Mouse (Mus musculus) kidney, postnatal 14 days (tissue): ENCODE data around the gene Alg12.
"Not testable (repeated sequence)": the region's sequence is repeated elsewhere in the genome, so short reads cannot be mapped to it uniquely, and the experiment has no call there.

Experiments
- DNase-seq: peaks from one replicate; pipeline ENCODE4 v3.0.0; 2022; ENCODE audit warnings: mixed read lengths

Gene Alg12

GRCm38 (mm10) chr15:88830696-88831095, 11.6 kb upstream of the Alg12 start:
- peak; percentile 54 for DNase-seq

GRCm38 (mm10) chr15:88829791-88830440, 10.8 kb upstream of the Alg12 start:
- DNase-seq: peak; percentile 79

- peak; percentile 94 for DNase-seq
These were observed 9.9 kb upstream of the Alg12 start for GRCm38 (mm10) chr15:88828800-88829705.

- DNase-seq: peak; percentile 88
These were observed 9.1 kb upstream of the Alg12 start for GRCm38 (mm10) chr15:88827991-88828799.

- DNase-seq: no peak
These were observed 8.3 kb upstream of the Alg12 start for GRCm38 (mm10) chr15:88827466-88827865.

GRCm38 (mm10) chr15:88823376-88823775, 4.3 kb upstream of the Alg12 start:
- no peak for DNase-seq

GRCm38 (mm10) chr15:88822513-88822912, 3.4 kb upstream of the Alg12 start:
- DNase-seq: no peak

GRCm38 (mm10) chr15:88821403-88821802, 2.3 kb upstream of the Alg12 start:
- DNase-seq: no peak

GRCm38 (mm10) chr15:88819906-88820303, 787 bp upstream of the Alg12 start:
- DNase-seq: no peak

- DNase-seq: no peak
These were observed 3.9 kb downstream of the Alg12 start for GRCm38 (mm10) chr15:88815196-88815700.

- no peak for DNase-seq
These were observed 4.6 kb downstream of the Alg12 start for GRCm38 (mm10) chr15:88814411-88815047.

- DNase-seq: not testable (repeated sequence)
These were observed 5.2 kb downstream of the Alg12 start for GRCm38 (mm10) chr15:88813873-88814272.

- no peak for DNase-seq
These were observed 5.9 kb downstream of the Alg12 start for GRCm38 (mm10) chr15:88813262-88813661.

GRCm38 (mm10) chr15:88810369-88810768, 8.7 kb downstream of the Alg12 start:
- DNase-seq: no peak

- DNase-seq: no peak
These were observed 11.0 kb downstream of the Alg12 start for GRCm38 (mm10) chr15:88808121-88808520.

GRCm38 (mm10) chr15:88802348-88802747, 16.8 kb downstream of the Alg12 start:
- DNase-seq: no peak

- DNase-seq: no peak
These were observed 17.2 kb downstream of the Alg12 start for GRCm38 (mm10) chr15:88801903-88802302.

GRCm38 (mm10) chr15:88800921-88801354, 18.2 kb downstream of the Alg12 start:
- peak; percentile 74 for DNase-seq

- DNase-seq: peak; percentile 77
These were observed 19.2 kb downstream of the Alg12 start for GRCm38 (mm10) chr15:88799950-88800371.

- DNase-seq: not testable (repeated sequence)
These were observed 24.4 kb downstream of the Alg12 start for GRCm38 (mm10) chr15:88794729-88795128.

- DNase-seq: no peak
These were observed 26.8 kb downstream of the Alg12 start for GRCm38 (mm10) chr15:88792140-88792850.

GRCm38 (mm10) chr15:88774630-88775029, 44.5 kb downstream of the Alg12 start:
- DNase-seq: not testable (repeated sequence)
